In the genomic region with DNA sequence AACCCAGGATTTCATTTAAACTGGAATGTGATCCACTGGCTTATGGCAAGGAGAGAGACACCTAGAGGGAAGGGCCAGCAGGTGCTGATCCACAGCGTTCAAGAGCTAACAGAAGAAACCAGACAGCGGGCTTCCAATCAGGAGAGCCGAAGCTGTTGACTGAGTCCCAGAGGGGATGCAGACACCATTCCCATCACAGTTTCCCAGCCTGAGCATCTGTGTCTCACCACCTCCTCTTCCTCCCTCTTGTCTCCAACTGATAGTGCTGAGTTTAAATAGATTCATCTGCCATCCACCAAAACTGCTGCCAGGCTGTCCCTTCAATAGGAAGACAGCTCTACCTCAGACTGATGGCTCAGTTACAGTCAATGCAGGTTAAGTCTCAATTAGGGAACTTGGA, we compare ENCODE assay signal across 24 mouse cellular contexts. TPM values are rescaled to one million over a fixed set of nuclear protein-coding genes. Genes with fewer than 3 reads are reported as not detected.
DNase-seq lines count a peak whose midpoint lies in the region; ATAC-seq lines count a peak whose summit lies in the region.
"Had no signal": no experiment of that assay in that cellular context is flagged by ENCODE, and none has a peak within 500 bp of the region (broad histone marks: within the 10 kb centered on the region; RNA-seq: fewer than 3 reads in every experiment).

No protein-coding gene starts in this region.

- no peak for DNase-seq in frontal cortex, postnatal 25 days (ENCODE audit: low spot score in 2 of 2)
- peak; percentile 29 to 51 for DNase-seq in layer of hippocampus, adult 18-20 months (ENCODE audit: low spot score in 2 of 2)
- no peak for DNase-seq in layer of hippocampus, adult 8-10 months (ENCODE audit: low spot score in 2 of 2)
- peak; percentile 19 to 23 for DNase-seq in layer of hippocampus, postnatal 36 days
- no peak for DNase-seq in layer of hippocampus, postnatal 10 days (ENCODE audit: low spot score in 2 of 2)
- DNase-seq in brain, adult 2 months (ENCODE audit: low read depth, low spot score), result peak; percentile 59
- DNase-seq in urinary bladder, postnatal 25 days (ENCODE audit: low spot score), result no peak
- DNase-seq: adrenal gland, postnatal 10 days; adrenal gland, postnatal 36 days; cerebellum, adult 11 months; cerebellum, adult 2 months; cerebellum, adult 9-11 months; cerebellum, postnatal 25 days; forebrain, postnatal 0 days; gastrocnemius, postnatal 25 days; heart, adult 18-20 months; heart, postnatal 10 days; heart, postnatal 36 days had no signal

- peak; percentile 76 for ATAC-seq in frontal cortex, adult (ENCODE audit: low TSS enrichment)
- ATAC-seq: activated CD4-positive, CD25-positive, alpha-beta regulatory T cell, adult 4 months; forebrain, embryonic 14.5 days; forebrain, postnatal 0 days; hindbrain, embryonic 16.5 days had no signal

RNA-seq across cellular contexts. Expression of a gene that starts 12.0 kb away (rescaled TPM):
- not detected for total RNA-seq in layer of hippocampus, adult 18-20 months (2021)
- under 1 TPM in 1 of 4 experiments, not detected in 3; 0.21 TPM for total RNA-seq in layer of hippocampus, adult 8-10 months (2022)
- not detected for total RNA-seq in layer of hippocampus, postnatal 36 days (2021)
- under 1 TPM; 0.13 to 0.43 TPM for total RNA-seq in layer of hippocampus, postnatal 10 days (2021)
- total RNA-seq: common myeloid progenitor, adult 5-6 weeks; gastrocnemius, adult 8-10 months; gastrocnemius, postnatal 25 days; heart, adult 18-20 months; heart, postnatal 10 days; heart, postnatal 36 days had no signal

Comparison
In these comparisons a context has a peak if more than half of its experiments do, and no peak if none do; other contexts are left out.
1. DNase-seq: peak in layer of hippocampus, adult 18-20 months (2 of 2), layer of hippocampus, postnatal 36 days (2 of 2) and brain, adult 2 months (single experiment); none in frontal cortex, postnatal 25 days (0 of 2), layer of hippocampus, adult 8-10 months (0 of 2), layer of hippocampus, postnatal 10 days (0 of 2) and urinary bladder, postnatal 25 days (single experiment).